Mouse (Mus musculus): Measurements from ENCODE around the gene Arxes1. TPM values are rescaled to one million over a fixed set of nuclear protein-coding genes. Genes with fewer than 3 reads are reported as not detected.
"Not testable (repeated sequence)": the region's sequence is repeated elsewhere in the genome, so short reads cannot be mapped to it uniquely, and the experiment has no call there.

The Arxes1 gene
- 61.0 and 85.3 TPM in 2 replicates for polyA plus RNA-seq (2014; fragmentation: Nextera tagmentation; extraction: Ambion mirVana)

- Histone ChIP-seq H3K4me2 (ENCODE audit: low read length) (peak within 1 kb of the TSS; percentile 40), H3K4me3 (ENCODE audit: low read depth, low read length) (peak within 1 kb of the TSS; percentile 19)
- WGBS = 24% methylated on average over 7 of the region's 49 CpGs
- peak; percentile 91 for ATAC-seq
- not testable (repeated sequence) for H3K36me3 ChIP-seq (ENCODE audit: control insufficient read depth, insufficient read depth, low read length); H3K9me3 ChIP-seq (replicated peaks; ENCODE audit: control insufficient read depth, low read length); H3K27ac ChIP-seq (ENCODE audit: low read depth, low read length); H3K9ac ChIP-seq (ENCODE audit: low read length); H3K27me3 ChIP-seq (replicated peaks; ENCODE audit: control insufficient read depth, insufficient read depth, low read length); H3K4me1 ChIP-seq (ENCODE audit: control insufficient read depth, insufficient read depth, low read length); DNase-seq (ENCODE audit: low spot score)
Observed at GRCm38 (mm10) chrX:136032799-136033763, at the start of gene Arxes1. Gene Arxes1, plus strand, starts transcription at chrX:136033367.

- DNase-seq (ENCODE audit: low spot score) (peak; percentile 64), ATAC-seq (peak; percentile 74)
- no peak overlapping the region for H3K9ac ChIP-seq (ENCODE audit: low read length)
- no peak overlapping the region for H3K4me2 ChIP-seq (ENCODE audit: low read length)
- WGBS = 69% methylated on average over 6 of the region's 6 CpGs
- H3K4me1 ChIP-seq (ENCODE audit: control insufficient read depth, insufficient read depth, low read length) = no peaks in the 10 kb centered on the region
- peak overlapping the region; percentile 30; the same call in 1 of the 2 replicates for H3K27ac ChIP-seq (ENCODE audit: low read depth, low read length)
- H3K36me3 ChIP-seq (ENCODE audit: control insufficient read depth, insufficient read depth, low read length) = no peaks in the 10 kb centered on the region
- no peaks in the 10 kb centered on the region for H3K9me3 ChIP-seq (replicated peaks; ENCODE audit: control insufficient read depth, low read length)
- no peaks in the 10 kb centered on the region for H3K27me3 ChIP-seq (replicated peaks; ENCODE audit: control insufficient read depth, insufficient read depth, low read length)
- no peak overlapping the region for H3K4me3 ChIP-seq (ENCODE audit: low read depth, low read length)
Observed at GRCm38 (mm10) chrX:135984539-135985260, 48.5 kb upstream of the Arxes1 start.

- H3K4me1 ChIP-seq (ENCODE audit: control insufficient read depth, insufficient read depth, low read length) = no peaks in the 10 kb centered on the region
- no peak overlapping the region for H3K4me2 ChIP-seq (ENCODE audit: low read length)
- WGBS = 91% methylated on average over 3 of the region's 3 CpGs
- no peaks in the 10 kb centered on the region for H3K9me3 ChIP-seq (replicated peaks; ENCODE audit: control insufficient read depth, low read length)
- H3K36me3 ChIP-seq (ENCODE audit: control insufficient read depth, insufficient read depth, low read length) = no peaks in the 10 kb centered on the region
- no peak overlapping the region for H3K9ac ChIP-seq (ENCODE audit: low read length)
- DNase-seq (ENCODE audit: low spot score) (no peak), ATAC-seq (no peak)
- no peak overlapping the region for H3K4me3 ChIP-seq (ENCODE audit: low read depth, low read length)
- no peak overlapping the region for H3K27ac ChIP-seq (ENCODE audit: low read depth, low read length)
- H3K27me3 ChIP-seq (replicated peaks; ENCODE audit: control insufficient read depth, insufficient read depth, low read length) = no peaks in the 10 kb centered on the region
Observed at GRCm38 (mm10) chrX:135986267-135986666, 46.9 kb upstream of the Arxes1 start.

DNA sequence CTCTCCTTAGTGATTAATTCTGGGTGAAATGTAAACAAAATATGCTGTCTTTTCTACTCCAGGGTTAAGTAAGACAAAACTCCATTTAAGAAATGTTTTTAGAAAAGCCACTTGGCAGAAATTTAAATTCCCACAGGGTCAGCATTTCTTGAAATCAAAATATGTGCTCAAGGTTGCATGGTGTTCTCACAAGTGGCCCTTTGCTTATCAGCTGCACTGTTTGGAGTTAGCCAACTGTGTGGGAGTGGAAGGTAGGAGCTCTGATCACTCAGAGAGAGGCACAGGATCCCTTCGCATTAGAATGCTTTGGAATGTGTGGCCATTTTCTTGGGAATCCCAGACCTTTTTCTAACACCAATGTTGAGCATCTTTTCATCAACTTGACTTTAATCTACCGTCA is 42.5 kb upstream of the Arxes1 start:
- DNase-seq (ENCODE audit: low spot score) (no peak), ATAC-seq (no peak)
- H3K36me3 ChIP-seq (ENCODE audit: control insufficient read depth, insufficient read depth, low read length) = no peaks in the 10 kb centered on the region
- WGBS = 75% methylated on average over 2 of the region's 2 CpGs
- no peak overlapping the region for H3K27ac ChIP-seq (ENCODE audit: low read depth, low read length)
- no peaks in the 10 kb centered on the region for H3K9me3 ChIP-seq (replicated peaks; ENCODE audit: control insufficient read depth, low read length)
- H3K4me2 ChIP-seq (ENCODE audit: low read length) = no peak overlapping the region
- H3K9ac ChIP-seq (ENCODE audit: low read length) = no peak overlapping the region
- no peaks in the 10 kb centered on the region for H3K27me3 ChIP-seq (replicated peaks; ENCODE audit: control insufficient read depth, insufficient read depth, low read length)
- no peak overlapping the region for H3K4me3 ChIP-seq (ENCODE audit: low read depth, low read length)
- no peaks in the 10 kb centered on the region for H3K4me1 ChIP-seq (ENCODE audit: control insufficient read depth, insufficient read depth, low read length)

- H3K36me3 ChIP-seq (ENCODE audit: control insufficient read depth, insufficient read depth, low read length); H3K4me2 ChIP-seq (ENCODE audit: low read length); DNase-seq (ENCODE audit: low spot score); H3K27me3 ChIP-seq (replicated peaks; ENCODE audit: control insufficient read depth, insufficient read depth, low read length); H3K9me3 ChIP-seq (replicated peaks; ENCODE audit: control insufficient read depth, low read length); H3K4me3 ChIP-seq (ENCODE audit: low read depth, low read length); H3K9ac ChIP-seq (ENCODE audit: low read length); H3K27ac ChIP-seq (ENCODE audit: low read depth, low read length); H3K4me1 ChIP-seq (ENCODE audit: control insufficient read depth, insufficient read depth, low read length): not testable (repeated sequence)
- peak; percentile 90 for ATAC-seq
- 32% methylated on average over 2 of the region's 3 CpGs for WGBS
Observed at GRCm38 (mm10) chrX:135993192-135993594, 40.0 kb upstream of the Arxes1 start.

DNA sequence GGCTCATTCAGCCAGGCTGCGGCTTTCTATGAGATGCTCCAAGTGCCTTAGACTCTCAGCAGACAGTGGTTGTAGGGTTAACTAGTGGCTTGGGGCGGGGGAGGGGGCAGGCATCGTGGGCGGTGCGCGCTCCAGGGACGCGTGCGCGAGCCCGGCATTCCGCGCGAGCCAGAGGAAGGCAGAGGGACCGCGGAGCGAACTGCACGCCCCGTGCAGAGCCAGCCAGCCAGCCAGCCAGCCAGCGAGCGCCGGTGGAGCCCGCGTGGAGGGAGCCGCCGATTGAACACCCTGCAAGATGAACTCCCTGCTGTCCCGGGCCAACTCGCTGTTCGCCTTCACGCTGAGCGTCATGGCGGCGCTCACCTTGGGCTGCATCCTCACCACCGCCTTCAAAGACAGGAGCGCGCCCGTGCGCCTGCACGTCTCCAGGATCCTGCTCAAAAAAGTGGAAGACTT is 39.5 kb upstream of the Arxes1 start, which contains the start of gene Arxes2:
TSS of gene Arxes2 (plus strand) at position 161 of the 456 bp plus-strand sequence.
- not testable (repeated sequence) for H3K4me1 ChIP-seq (ENCODE audit: control insufficient read depth, insufficient read depth, low read length); H3K9me3 ChIP-seq (replicated peaks; ENCODE audit: control insufficient read depth, low read length); H3K36me3 ChIP-seq (ENCODE audit: control insufficient read depth, insufficient read depth, low read length); DNase-seq (ENCODE audit: low spot score); H3K27me3 ChIP-seq (replicated peaks; ENCODE audit: control insufficient read depth, insufficient read depth, low read length); H3K27ac ChIP-seq (ENCODE audit: low read depth, low read length)
- Histone ChIP-seq H3K4me3 (ENCODE audit: low read depth, low read length) (peak within 1 kb of the TSS; percentile 31), H3K4me2 (ENCODE audit: low read length) (peak within 1 kb of the TSS; percentile 45), H3K9ac (ENCODE audit: low read length) (peak within 1 kb of the TSS; percentile 29; the same call in 1 of the 2 replicates)
- 17% methylated on average over 14 of the region's 39 CpGs for WGBS
- ATAC-seq = peak; percentile 93

- Histone ChIP-seq H3K27ac (ENCODE audit: low read depth, low read length) (no peak overlapping the region), H3K4me2 (ENCODE audit: low read length) (no peak overlapping the region), H3K9ac (ENCODE audit: low read length) (no peak overlapping the region), H3K36me3 (ENCODE audit: control insufficient read depth, insufficient read depth, low read length) (no peaks in the 10 kb centered on the region), H3K27me3 (replicated peaks; ENCODE audit: control insufficient read depth, insufficient read depth, low read length) (no peaks in the 10 kb centered on the region), H3K9me3 (replicated peaks; ENCODE audit: control insufficient read depth, low read length) (no peaks in the 10 kb centered on the region), H3K4me3 (ENCODE audit: low read depth, low read length) (no peak overlapping the region), H3K4me1 (ENCODE audit: control insufficient read depth, insufficient read depth, low read length) (no peaks in the 10 kb centered on the region)
- 32% methylated on average over 5 of the region's 5 CpGs for WGBS
- no peak for DNase-seq (ENCODE audit: low spot score)
- ATAC-seq = no peak
Observed at GRCm38 (mm10) chrX:136007199-136007843, 25.8 kb upstream of the Arxes1 start.

- Histone ChIP-seq H3K4me2 (ENCODE audit: low read length) (no peak overlapping the region), H3K36me3 (ENCODE audit: control insufficient read depth, insufficient read depth, low read length) (no peaks in the 10 kb centered on the region), H3K27me3 (replicated peaks; ENCODE audit: control insufficient read depth, insufficient read depth, low read length) (no peaks in the 10 kb centered on the region), H3K4me3 (ENCODE audit: low read depth, low read length) (no peak overlapping the region), H3K9me3 (replicated peaks; ENCODE audit: control insufficient read depth, low read length) (no peaks in the 10 kb centered on the region), H3K27ac (ENCODE audit: low read depth, low read length) (no peak overlapping the region), H3K4me1 (ENCODE audit: control insufficient read depth, insufficient read depth, low read length) (no peaks in the 10 kb centered on the region), H3K9ac (ENCODE audit: low read length) (no peak overlapping the region)
- ATAC-seq = no peak
- peak; percentile 11 for DNase-seq (ENCODE audit: low spot score)
- WGBS = 35% methylated on average over 2 of the region's 2 CpGs
Observed at GRCm38 (mm10) chrX:136014392-136014791, 18.8 kb upstream of the Arxes1 start.

Measured in forebrain, embryonic 14.5 days (tissue).